Mouse (Mus musculus): ENCODE measurements at regions not wholly inside any gene's neighbourhood (a gene's known extent, or its start where the extent isn't known, plus 50 kb on each side); places are given as distances from the start of the nearest gene placed in this dataset.

- Histone ChIP-seq H3K4me3 (no peak overlapping the region), H3K4me1 (peaks cover 58% of the 10 kb centered on the region), H3K9me3 (no peaks in the 10 kb centered on the region), H3K36me3 (replicated peaks) (no peaks in the 10 kb centered on the region), H3K27me3 (replicated peaks) (0 out of 2 replicates have a peak, but pooled peaks cover 4% of the 10 kb centered on the region), H3K4me2 (no peak overlapping the region), H3K27ac (peak overlapping the region; percentile 65), H3K9ac (no peak overlapping the region)
- WGBS = 12% methylated on average over 11 of the region's 11 CpGs
- peak; percentile 40 for ATAC-seq (replicated peaks)
Observed at GRCm38 (mm10) chr8:10921439-10922191, 86.6 kb downstream of the Irs2 start.

- H3K9me3 ChIP-seq = no peaks in the 10 kb centered on the region
- H3K9ac ChIP-seq = no peak overlapping the region
- WGBS = 85% methylated on average over 5 of the region's 5 CpGs
Observed at GRCm38 (mm10) chr8:10919620-10920019, 88.6 kb downstream of the Irs2 start.

GRCm38 (mm10) chr8:10918403-10919035 is 89.7 kb downstream of the Irs2 start:
- Histone ChIP-seq H3K4me2 (no peak overlapping the region), H3K27ac (no peak overlapping the region), H3K4me3 (no peak overlapping the region), H3K4me1 (peaks cover 29% of the 10 kb centered on the region), H3K36me3 (replicated peaks) (no peaks in the 10 kb centered on the region), H3K27me3 (replicated peaks) (0 out of 2 replicates have a peak, but pooled peaks cover 4% of the 10 kb centered on the region), H3K9me3 (no peaks in the 10 kb centered on the region), H3K9ac (no peak overlapping the region)
- 85% methylated on average over 5 of the region's 5 CpGs for WGBS
- ATAC-seq (replicated peaks) = no peak

More at GRCm38 (mm10) chr8:10919620-10920019, 88.6 kb downstream of the Irs2 start:
- Histone ChIP-seq H3K36me3 (replicated peaks) (no peaks in the 10 kb centered on the region), H3K4me2 (no peak overlapping the region), H3K27ac (no peak overlapping the region), H3K4me1 (peaks cover 38% of the 10 kb centered on the region), H3K4me3 (no peak overlapping the region), H3K27me3 (replicated peaks) (0 out of 2 replicates have a peak, but pooled peaks cover 4% of the 10 kb centered on the region)
- ATAC-seq (replicated peaks) = no peak

- Histone ChIP-seq H3K27ac (no peak overlapping the region), H3K4me1 (no peaks in the 10 kb centered on the region), H3K4me2 (no peak overlapping the region), H3K9ac (no peak overlapping the region), H3K9me3 (no peaks in the 10 kb centered on the region), H3K36me3 (replicated peaks) (no peaks in the 10 kb centered on the region), H3K4me3 (no peak overlapping the region), H3K27me3 (replicated peaks) (0 out of 2 replicates have a peak, but pooled peaks cover 4% of the 10 kb centered on the region)
- 90% methylated on average over 8 of the region's 8 CpGs for WGBS
- no peak for ATAC-seq (replicated peaks)
Observed at GRCm38 (mm10) chr8:10914616-10915015, 93.6 kb downstream of the Irs2 start.

GRCm38 (mm10) chr8:10912436-10912835 is 95.8 kb downstream of the Irs2 start:
- Histone ChIP-seq H3K4me3 (no peak overlapping the region), H3K4me1 (no peaks in the 10 kb centered on the region), H3K36me3 (replicated peaks) (no peaks in the 10 kb centered on the region), H3K9ac (no peak overlapping the region), H3K9me3 (no peaks in the 10 kb centered on the region), H3K27me3 (replicated peaks) (no peaks in the 10 kb centered on the region), H3K4me2 (no peak overlapping the region), H3K27ac (no peak overlapping the region)
- ATAC-seq (replicated peaks) = no peak
- WGBS = 62% methylated on average over 2 of the region's 2 CpGs

- Histone ChIP-seq H3K9me3 (no peaks in the 10 kb centered on the region), H3K4me2 (no peak overlapping the region), H3K27ac (no peak overlapping the region), H3K4me3 (no peak overlapping the region), H3K4me1 (no peaks in the 10 kb centered on the region), H3K9ac (no peak overlapping the region), H3K27me3 (replicated peaks) (no peaks in the 10 kb centered on the region), H3K36me3 (replicated peaks) (no peaks in the 10 kb centered on the region)
- no peak for ATAC-seq (replicated peaks)
- 89% methylated on average over 4 of the region's 4 CpGs for WGBS
Observed at GRCm38 (mm10) chr8:10911371-10911770, 96.9 kb downstream of the Irs2 start.

GRCm38 (mm10) chr8:10910954-10911353 is 97.3 kb downstream of the Irs2 start:
- H3K27ac ChIP-seq = no peak overlapping the region
- H3K4me3 ChIP-seq = no peak overlapping the region
- no peaks in the 10 kb centered on the region for H3K36me3 ChIP-seq (replicated peaks)
- no peaks in the 10 kb centered on the region for H3K4me1 ChIP-seq
- WGBS = 85% methylated on average over 6 of the region's 6 CpGs
- no peaks in the 10 kb centered on the region for H3K9me3 ChIP-seq
- no peak for ATAC-seq (replicated peaks)
- H3K4me2 ChIP-seq = no peak overlapping the region
- no peak overlapping the region for H3K9ac ChIP-seq
- H3K27me3 ChIP-seq (replicated peaks) = no peaks in the 10 kb centered on the region

GRCm38 (mm10) chr8:10910244-10910872 is 97.9 kb downstream of the Irs2 start:
- Histone ChIP-seq H3K27me3 (replicated peaks) (no peaks in the 10 kb centered on the region), H3K4me3 (no peak overlapping the region), H3K9me3 (no peaks in the 10 kb centered on the region), H3K36me3 (replicated peaks) (no peaks in the 10 kb centered on the region), H3K4me2 (no peak overlapping the region), H3K27ac (no peak overlapping the region), H3K4me1 (no peaks in the 10 kb centered on the region), H3K9ac (no peak overlapping the region)
- WGBS = 43% methylated on average over 6 of the region's 6 CpGs
- no peak for ATAC-seq (replicated peaks)

- no peaks in the 10 kb centered on the region for H3K27me3 ChIP-seq (replicated peaks)
Observed at GRCm38 (mm10) chr8:10909155-10909554, 99.1 kb downstream of the Irs2 start.

GRCm38 (mm10) chr8:10906353-10906752 is 101.9 kb downstream of the Irs2 start:
- 76% methylated on average over 6 of the region's 6 CpGs for WGBS
- H3K4me1 ChIP-seq = no peaks in the 10 kb centered on the region
- no peak for ATAC-seq (replicated peaks)

More at GRCm38 (mm10) chr8:10909155-10909554, 99.1 kb downstream of the Irs2 start:
- Histone ChIP-seq H3K4me1 (no peaks in the 10 kb centered on the region), H3K27ac (no peak overlapping the region), H3K4me2 (no peak overlapping the region), H3K9ac (no peak overlapping the region), H3K9me3 (no peaks in the 10 kb centered on the region), H3K36me3 (replicated peaks) (no peaks in the 10 kb centered on the region), H3K4me3 (no peak overlapping the region)
- 91% methylated on average over 6 of the region's 6 CpGs for WGBS
- ATAC-seq (replicated peaks) = no peak

GRCm38 (mm10) chr8:10905761-10906160 is 102.5 kb downstream of the Irs2 start:
- no peaks in the 10 kb centered on the region for H3K27me3 ChIP-seq (replicated peaks)
- 0 out of 2 replicates have a peak, but pooled peaks cover 4% of the 10 kb centered on the region for H3K4me1 ChIP-seq
- H3K36me3 ChIP-seq (replicated peaks) = no peaks in the 10 kb centered on the region
- WGBS = 84% methylated on average over 5 of the region's 5 CpGs
- no peak overlapping the region for H3K27ac ChIP-seq
- H3K9ac ChIP-seq = no peak overlapping the region
- no peaks in the 10 kb centered on the region for H3K9me3 ChIP-seq
- ATAC-seq (replicated peaks) = no peak
- H3K4me3 ChIP-seq = no peak overlapping the region
- no peak overlapping the region for H3K4me2 ChIP-seq

More at GRCm38 (mm10) chr8:10906353-10906752, 101.9 kb downstream of the Irs2 start:
- Histone ChIP-seq H3K4me2 (no peak overlapping the region), H3K9me3 (no peaks in the 10 kb centered on the region), H3K4me3 (no peak overlapping the region), H3K27ac (no peak overlapping the region), H3K27me3 (replicated peaks) (no peaks in the 10 kb centered on the region), H3K36me3 (replicated peaks) (no peaks in the 10 kb centered on the region), H3K9ac (no peak overlapping the region)

GRCm38 (mm10) chr8:10903957-10904356 is 104.3 kb downstream of the Irs2 start:
- Histone ChIP-seq H3K27me3 (replicated peaks) (no peaks in the 10 kb centered on the region), H3K27ac (no peak overlapping the region), H3K36me3 (replicated peaks) (no peaks in the 10 kb centered on the region), H3K4me2 (no peak overlapping the region), H3K4me1 (peaks cover 18% of the 10 kb centered on the region), H3K4me3 (no peak overlapping the region), H3K9me3 (no peaks in the 10 kb centered on the region), H3K9ac (no peak overlapping the region)
- WGBS = 81% methylated on average over 2 of the region's 2 CpGs
- no peak for ATAC-seq (replicated peaks)

All from midbrain, embryonic 15.5 days (tissue).